ENCODE assay signal across 8 mouse cellular contexts in genomic region chr1:151429316-151429715, GRCm38 (mm10). TPM values are rescaled to one million over a fixed set of nuclear protein-coding genes. Genes with fewer than 3 reads are reported as not detected.
DNase-seq lines count a peak whose midpoint lies in the region; ATAC-seq lines count a peak whose summit lies in the region.

No protein-coding gene starts in this region.

- no peaks in the 10 kb centered on the region for H3K9me3 ChIP-seq in megakaryocyte, embryonic 14.5 days
- no peaks in the 10 kb centered on the region for H3K9me3 ChIP-seq in limb, embryonic 13.5 days
- H3K9me3 ChIP-seq in stomach, embryonic 16.5 days (replicated peaks; ENCODE audit: control insufficient read depth, low read length) = no peaks in the 10 kb centered on the region

- peak overlapping the region; percentile 94; the same call in 1 of the 2 replicates for H3K27ac ChIP-seq in limb, embryonic 13.5 days
- peak overlapping the region; percentile 98 for H3K27ac ChIP-seq in stomach, embryonic 16.5 days (ENCODE audit: low read length)

- peak overlapping the region; percentile 95 for H3K9ac ChIP-seq in limb, embryonic 13.5 days
- H3K9ac ChIP-seq in stomach, embryonic 16.5 days (ENCODE audit: low read length) = peak overlapping the region; percentile 96

- peaks cover 30% of the 10 kb centered on the region for H3K36me3 ChIP-seq in megakaryocyte, embryonic 14.5 days (replicated peaks; ENCODE audit: low read length)
- peaks cover 12% of the 10 kb centered on the region for H3K36me3 ChIP-seq in limb, embryonic 13.5 days
- no peaks in the 10 kb centered on the region for H3K36me3 ChIP-seq in stomach, embryonic 16.5 days (ENCODE audit: control insufficient read depth, insufficient read depth, low read length)

- peaks cover 21% of the 10 kb centered on the region for H3K4me1 ChIP-seq in megakaryocyte, embryonic 14.5 days
- H3K4me1 ChIP-seq in limb, embryonic 13.5 days = peaks cover 18% of the 10 kb centered on the region
- peaks cover 13% of the 10 kb centered on the region for H3K4me1 ChIP-seq in stomach, embryonic 16.5 days (ENCODE audit: control insufficient read depth, insufficient read depth, low read length)

- no peak for DNase-seq in layer of hippocampus, postnatal 25 days (ENCODE audit: extremely low spot score in 1 of 2, low spot score in 1 of 2)
- DNase-seq in gastrocnemius, postnatal 10 days = no peak
- DNase-seq in embryo, embryonic 10.5 days (ENCODE audit: low spot score) = no peak

- peak overlapping the region; percentile 99 for H3K4me3 ChIP-seq in megakaryocyte, embryonic 14.5 days (replicated peaks)
- H3K4me3 ChIP-seq in limb, embryonic 13.5 days = peak overlapping the region; percentile 94
- peak overlapping the region; percentile 97 for H3K4me3 ChIP-seq in stomach, embryonic 16.5 days (replicated peaks; ENCODE audit: low read length)

- peak overlapping the region; percentile 66 for H3K4me2 ChIP-seq in limb, embryonic 13.5 days (replicated peaks)
- H3K4me2 ChIP-seq in stomach, embryonic 16.5 days (ENCODE audit: low read depth, low read length) = peak overlapping the region; percentile 68

- ATAC-seq in megakaryocyte, adult 5-6 weeks (ENCODE audit: poor library complexity, severe bottlenecking) = no peak
- ATAC-seq in erythroblast, adult 5-6 weeks (replicated peaks; ENCODE audit: low FRiP score, poor library complexity, severe bottlenecking) = 0 out of 2 replicates have a peak, but pooled peaks have one; percentile 19
- no peak for ATAC-seq in limb, embryonic 13.5 days (ENCODE audit: low FRiP score, low read depth)
- ATAC-seq in stomach, embryonic 16.5 days (ENCODE audit: insufficient read depth, low FRiP score) = no peak

- no peaks in the 10 kb centered on the region for H3K27me3 ChIP-seq in megakaryocyte, embryonic 14.5 days (replicated peaks)
- H3K27me3 ChIP-seq in limb, embryonic 13.5 days = no peaks in the 10 kb centered on the region
- no peaks in the 10 kb centered on the region for H3K27me3 ChIP-seq in stomach, embryonic 16.5 days (ENCODE audit: control insufficient read depth, insufficient read depth, low read length)

- WGBS in limb, embryonic 13.5 days = 39% methylated on average over 9 of the region's 9 CpGs
- 28% methylated on average over 9 of the region's 9 CpGs for WGBS in stomach, embryonic 16.5 days

RNA-seq across cellular contexts. Expression of gene Trmt1l, which starts 1.0 kb away (rescaled TPM):
- 5.1 and 5.8 TPM in 2 replicates for polyA plus RNA-seq in megakaryocyte, embryonic 14.5 days (2012; ENCODE audit: insufficient read depth, low replicate concordance)
- total RNA-seq in megakaryocyte, adult 5-6 weeks (2015) = 34.7 and 40.4 TPM in 2 replicates
- total RNA-seq in megakaryocyte, adult 5-6 weeks (2017) = 20.8 and 20.9 TPM in 2 replicates
- 16.7 and 18.1 TPM in 2 replicates for total RNA-seq in erythroblast, adult 5-6 weeks (2015; ENCODE audit: low replicate concordance)
- total RNA-seq in erythroblast, adult 5-6 weeks (2017; ENCODE audit: low replicate concordance) = 16.6 and 19.8 TPM in 2 replicates
- 48.6 and 51.3 TPM in 2 replicates for polyA plus RNA-seq in limb, embryonic 13.5 days (2015; fragmentation: Nextera tagmentation; extraction: Ambion mirVana)
- polyA plus RNA-seq in stomach, embryonic 16.5 days (2015; fragmentation: Nextera tagmentation; extraction: Ambion mirVana) = 30.7 and 33.8 TPM in 2 replicates
- total RNA-seq in layer of hippocampus, postnatal 25 days (2021) = 10 to 100 TPM; 31.1 to 32.4 TPM
- 10 to 100 TPM; 10.0 to 14.0 TPM for total RNA-seq in gastrocnemius, postnatal 10 days (2021)

RNA-seq across cellular contexts. Expression of gene Swt1, which starts 1.1 kb away (rescaled TPM):
- 0.76 and 0.89 TPM in 2 replicates for polyA plus RNA-seq in megakaryocyte, embryonic 14.5 days (2012; ENCODE audit: insufficient read depth, low replicate concordance)
- total RNA-seq in megakaryocyte, adult 5-6 weeks (2015) = 20.3 and 27.6 TPM in 2 replicates
- total RNA-seq in megakaryocyte, adult 5-6 weeks (2017) = 19.2 and 21.1 TPM in 2 replicates
- total RNA-seq in erythroblast, adult 5-6 weeks (2015; ENCODE audit: low replicate concordance) = 120 and 152 TPM in 2 replicates
- total RNA-seq in erythroblast, adult 5-6 weeks (2017; ENCODE audit: low replicate concordance) = 119 and 130 TPM in 2 replicates
- polyA plus RNA-seq in limb, embryonic 13.5 days (2015; fragmentation: Nextera tagmentation; extraction: Ambion mirVana) = 26.5 and 32.7 TPM in 2 replicates
- 19.7 and 32.4 TPM in 2 replicates for polyA plus RNA-seq in stomach, embryonic 16.5 days (2015; fragmentation: Nextera tagmentation; extraction: Ambion mirVana)
- total RNA-seq in layer of hippocampus, postnatal 25 days (2021) = 10 to 100 TPM; 11.8 to 12.3 TPM
- total RNA-seq in gastrocnemius, postnatal 10 days (2021) = 1 to 10 TPM; 6.2 to 8.6 TPM

Comparison
In these comparisons a context has a peak if more than half of its experiments do, and no peak if none do; other contexts are left out.
1. RNA of gene Swt1, which starts 1.1 kb away (total RNA-seq): 119 to 152 TPM in erythroblast, adult 5-6 weeks; 19.2 to 27.6 TPM in megakaryocyte, adult 5-6 weeks, 11.8 to 12.3 TPM in layer of hippocampus, postnatal 25 days and 6.2 to 8.6 TPM in gastrocnemius, postnatal 10 days; every median in the first group is over 4 times any median in the second.
2. Peak in every context shown above with its lines, with median percentiles within 50 percentile points of each other: H3K4me3 ChIP-seq.